Mouse (Mus musculus) embryonic stem cell, embryonic (primary cell): ENCODE data around the gene Calm3.

ENCODE experiments used
- CTCF ChIA-PET, 4 experiments: fragments of 300-600 bp in 2 of 4; fragments of 350-600 bp in 2 of 4; sonication (Branson Sonifier 250); formaldehyde crosslinking; loops; one replicate each; lab custom pipeline; 2022; ENCODE audit warnings: inconsistent platforms in 2 of 4; lab: Charles Lee
- POLR2A ChIA-PET, 4 experiments: fragments of 300-600 bp in 2 of 4; fragments of 350-600 bp in 2 of 4; sonication (Branson Sonifier 250); formaldehyde crosslinking; loops; one replicate each; lab custom pipeline; 2022; ENCODE audit warnings: antibody characterized with exemption in 4 of 4, inconsistent platforms in 1 of 4; lab: Charles Lee

Calm3 gene

GRCm38 (mm10) chr7:16875310-16875325 is 48.8 kb downstream of the Calm3 start, which contains the start of gene Dact3:
Gene Dact3, plus strand, starts transcription at chr7:16875317.
- CTCF ChIA-PET: interaction anchor here (0.6 to 4.1 kb wide), 37 partner anchors 9 to 246 kb away, joined by 3 to 78 read pairs (median 6); partner anchors contain the start of genes Gng8 (in 4 of the 4), Calm3 (in 1 of the 4) and Psg16 (in 1 of the 4)
- POLR2A ChIA-PET: interaction anchor here (0.5 to 3.6 kb wide), 39 partner anchors 9 to 181 kb away, joined by 3 to 29 read pairs (median 5); partner anchors contain the start of genes Gng8 (in 4 of the 4), Slc1a5 (in 3 of the 4), Calm3 (in 2 of the 4) and Ap2s1 (in 1 of the 4)

DNA sequence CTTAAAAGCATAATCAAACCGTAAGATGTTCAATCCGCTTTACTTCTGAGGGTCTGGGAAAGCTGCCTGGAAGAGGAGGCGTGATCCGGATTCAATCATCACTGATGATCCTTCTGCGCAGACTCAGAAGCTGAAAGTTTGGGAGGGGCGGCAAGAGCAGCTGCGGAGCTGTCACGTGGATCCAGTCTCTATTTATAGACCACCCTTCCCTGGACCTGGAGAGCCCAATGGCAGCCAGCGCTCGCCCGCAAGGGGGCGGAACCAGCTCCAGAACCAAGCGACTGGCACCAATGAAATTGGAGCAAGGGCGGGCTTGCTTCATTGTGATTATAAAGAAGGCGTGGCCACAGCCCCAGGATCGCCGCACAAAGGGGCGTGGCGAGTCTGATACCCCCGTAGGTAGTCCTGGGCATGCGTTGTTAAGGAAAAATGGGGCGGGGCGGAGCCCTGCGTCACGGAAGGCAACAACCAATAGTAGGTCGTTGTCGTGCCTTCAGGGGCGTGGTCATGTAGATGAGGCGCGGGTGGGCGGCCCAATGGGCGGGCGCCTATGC is 49.1 kb downstream of the Calm3 start:
- CTCF ChIA-PET: interaction anchor here (0.6 to 4.1 kb wide), 45 partner anchors 9 to 245 kb away, joined by 3 to 78 read pairs (median 5); partner anchors contain the start of genes Gng8 (in 4 of the 4), Calm3 (in 1 of the 4), Prkd2 (in 1 of the 4) and Psg16 (in 1 of the 4)
- POLR2A ChIA-PET: interaction anchor here (0.5 to 3.6 kb wide), 47 partner anchors 9 to 915 kb away, joined by 3 to 29 read pairs (median 5); partner anchors contain the start of genes Gng8 (in 4 of the 4), Slc1a5 (in 3 of the 4), Calm3 (in 2 of the 4) and Ap2s1 (in 1 of the 4)

DNA sequence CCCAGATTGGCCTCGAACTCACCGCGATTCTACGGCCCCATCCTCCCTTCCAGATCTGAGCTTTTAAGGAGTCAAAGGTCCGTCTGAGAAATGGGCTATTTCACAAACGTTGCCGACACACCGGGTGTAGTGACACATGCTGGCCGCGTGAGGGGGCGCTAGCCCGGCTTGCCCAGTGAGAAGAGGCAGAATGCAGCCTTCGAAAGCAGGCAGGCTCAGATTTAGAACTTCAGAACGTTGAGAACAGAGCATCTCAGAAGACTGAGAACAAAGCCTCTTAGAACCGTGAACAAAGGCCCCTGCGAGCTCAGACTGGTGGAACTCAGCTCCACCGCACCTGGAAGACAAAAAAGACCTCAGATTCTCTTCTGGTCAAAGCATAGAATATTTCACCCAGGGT is 49.7 kb downstream of the Calm3 start:
- POLR2A ChIA-PET: interaction anchor here (0.5 to 3.6 kb wide), 49 partner anchors 8 to 914 kb away, joined by 3 to 29 read pairs (median 5); partner anchors contain the start of genes Gng8 (in 3 of the 4), Slc1a5 (in 3 of the 4), Calm3 (in 2 of the 4) and Ptgir (in 1 of the 4)
- CTCF ChIA-PET: interaction anchor here (0.6 to 4.1 kb wide), 48 partner anchors 8 to 245 kb away, joined by 3 to 78 read pairs (median 5); partner anchors contain the start of genes Gng8 (in 3 of the 4), Calm3 (in 1 of the 4), Prkd2 (in 1 of the 4) and Psg16 (in 1 of the 4)

DNA sequence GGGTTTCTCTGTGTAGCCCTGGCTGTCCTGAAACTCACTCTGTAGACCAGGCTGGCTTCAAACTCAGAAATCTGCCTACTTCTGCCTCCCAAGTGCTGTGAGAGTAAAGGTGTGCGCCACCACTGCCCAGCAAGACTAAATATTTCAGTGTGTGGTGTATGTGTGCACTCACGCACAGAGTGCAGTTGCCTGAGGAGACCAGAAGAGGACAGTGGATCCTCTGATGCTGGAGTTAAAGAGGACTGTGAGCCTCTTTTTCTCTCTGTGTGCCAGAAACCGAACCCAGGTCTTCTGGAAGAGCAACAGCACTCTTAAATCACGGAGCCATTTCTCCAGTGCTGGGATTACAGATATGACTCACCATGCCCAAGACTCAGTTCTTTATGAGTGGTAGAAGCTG is 50.5 kb downstream of the Calm3 start:
- POLR2A ChIA-PET: interaction anchor here in 3 of 4 experiments (0.6 to 3.6 kb wide), 16 partner anchors 10 to 183 kb away, joined by 3 to 20 read pairs (median 7); partner anchors contain the start of genes Gng8 (in 2 of the 3), Ptgir (in 1 of the 3) and Slc1a5 (in 1 of the 3)
- CTCF ChIA-PET: interaction anchor here (0.6 to 4.1 kb wide), 25 partner anchors 9 to 812 kb away, joined by 3 to 78 read pairs (median 5); partner anchors contain the start of genes Gng8 (in 3 of the 4), Prkd2 (in 1 of the 4) and Zfp541 (in 1 of the 4)

DNA sequence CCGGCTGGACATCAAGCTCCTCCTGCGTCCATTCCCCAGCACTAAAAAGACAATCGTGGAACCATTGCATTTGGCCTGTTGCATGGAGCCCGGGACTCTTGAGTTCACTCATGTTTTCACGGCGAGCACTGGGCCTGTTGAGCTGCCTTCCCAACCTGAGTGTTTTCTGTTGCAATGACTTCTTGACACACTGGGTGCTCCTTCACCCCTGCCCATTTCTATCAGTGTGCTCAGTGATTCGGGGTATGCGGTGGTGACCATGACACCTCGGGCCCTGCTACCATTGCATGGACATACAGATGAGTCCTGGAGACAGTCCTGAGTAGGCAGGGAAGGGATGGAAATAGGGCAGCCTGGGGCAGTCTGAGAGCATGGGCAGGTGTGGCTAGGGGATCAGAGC is 51.4 kb downstream of the Calm3 start:
- POLR2A ChIA-PET: interaction anchor here in 3 of 4 experiments (0.7 to 1.7 kb wide), 4 partner anchors 10 to 24 kb away, joined by 3 to 4 read pairs (median 3); partner anchors contain the start of gene Gng8 (in 1 of the 3)
- CTCF ChIA-PET: interaction anchor here in 3 of 4 experiments (0.8 to 1.9 kb wide), 5 partner anchors 11 to 47 kb away, joined by 3 to 4 read pairs (median 3); partner anchors contain the start of gene Gng8 (in 1 of the 3)

DNA sequence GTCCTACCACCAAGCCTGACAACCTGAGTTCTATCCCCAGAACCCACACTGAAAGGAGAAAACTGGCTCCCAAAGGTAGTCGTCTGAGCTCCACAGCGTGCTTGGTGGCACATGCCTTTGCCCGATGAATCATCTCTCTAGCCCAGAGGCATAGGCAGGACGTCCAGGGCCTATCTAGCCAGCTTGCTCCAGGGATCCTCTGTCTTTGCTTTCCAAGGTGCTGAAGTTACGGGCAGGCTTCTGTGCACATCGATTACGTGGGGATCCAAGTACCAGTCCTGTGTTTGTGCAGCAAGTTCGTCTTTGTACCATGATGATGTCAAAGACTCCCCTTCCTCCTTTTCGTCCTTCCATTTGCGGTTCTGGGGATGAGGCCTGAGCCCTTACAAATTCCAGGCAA is 52.3 kb downstream of the Calm3 start:
- ChIA-PET POLR2A (interaction anchor here (0.7 to 1.7 kb wide), 5 partner anchors 9 to 29 kb away, joined by 3 to 5 read pairs (median 4); partner anchors contain the start of genes Gng8 (in 2 of the 4) and Prkd2 (in 1 of the 4)), CTCF (interaction anchor here (0.6 to 1.9 kb wide), 6 partner anchors 11 to 57 kb away, joined by 3 to 5 read pairs (median 3); no protein-coding TSS in a partner anchor)

DNA sequence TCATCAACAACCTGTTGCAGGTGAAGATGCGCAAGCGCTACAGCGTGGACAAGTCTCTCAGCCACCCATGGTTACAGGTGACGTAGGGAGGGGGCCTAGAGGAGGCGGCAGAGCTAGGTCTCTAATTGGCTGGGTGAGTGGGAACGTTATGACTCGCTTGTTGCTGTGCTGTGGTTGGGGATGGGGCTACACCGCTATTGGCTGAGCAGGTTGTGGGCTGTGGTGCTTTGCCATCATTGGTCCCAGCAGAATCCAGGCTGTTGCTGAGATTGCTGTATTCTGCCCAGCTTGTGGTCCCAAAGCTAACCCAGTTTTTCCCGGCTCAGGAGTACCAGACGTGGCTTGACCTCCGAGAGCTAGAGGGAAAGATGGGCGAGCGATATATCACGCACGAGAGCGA is 54.4 kb downstream of the Calm3 start:
- ChIA-PET POLR2A (interaction anchor here in 2 of 4 experiments (0.5 to 2.0 kb wide), 19 partner anchors 9 to 126 kb away, joined by 3 to 6 read pairs (median 4); partner anchors contain the start of gene Gng8 (in 1 of the 2)), CTCF (interaction anchor here in 3 of 4 experiments (0.7 to 1.9 kb wide), 17 partner anchors 8 to 220 kb away, joined by 3 to 9 read pairs (median 4); partner anchors contain the start of gene Gng8 (in 2 of the 3))

- CTCF ChIA-PET: no interaction called here
These were observed 56.4 kb downstream of the Calm3 start for GRCm38 (mm10) chr7:16867488-16867887.

More at GRCm38 (mm10) chr7:16867488-16867887, 56.4 kb downstream of the Calm3 start:
- POLR2A ChIA-PET: no interaction called here
